Mouse (Mus musculus): ENCODE results near the gene Pttg1.

The Pttg1 gene

DNA sequence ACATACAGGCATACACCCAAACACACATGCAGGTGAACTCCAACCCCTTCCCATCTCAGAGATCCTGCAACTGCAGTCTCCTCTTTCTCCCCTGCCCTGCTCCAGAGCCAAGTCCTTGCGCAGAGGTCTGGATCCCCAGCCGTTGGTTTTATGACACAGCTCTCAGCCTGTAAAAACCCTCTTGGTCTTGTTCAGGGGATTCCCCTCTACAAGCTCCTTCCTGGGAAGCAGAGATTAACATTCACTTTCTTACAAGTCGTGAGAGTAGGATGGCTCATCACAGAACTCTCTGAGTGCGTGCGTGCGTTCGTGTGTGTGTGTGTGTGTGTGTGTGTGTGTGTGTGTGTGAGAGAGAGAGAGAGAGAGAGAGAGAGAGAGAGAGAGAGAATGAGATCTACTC, 15.8 kb downstream of the Pttg1 start:
- no peak for DNase-seq (ENCODE audit: low read depth, low spot score)

- DNase-seq (ENCODE audit: low read depth, low spot score): no peak
Observed at GRCm38 (mm10) chr11:43408888-43409287, 17.2 kb downstream of the Pttg1 start.

DNA sequence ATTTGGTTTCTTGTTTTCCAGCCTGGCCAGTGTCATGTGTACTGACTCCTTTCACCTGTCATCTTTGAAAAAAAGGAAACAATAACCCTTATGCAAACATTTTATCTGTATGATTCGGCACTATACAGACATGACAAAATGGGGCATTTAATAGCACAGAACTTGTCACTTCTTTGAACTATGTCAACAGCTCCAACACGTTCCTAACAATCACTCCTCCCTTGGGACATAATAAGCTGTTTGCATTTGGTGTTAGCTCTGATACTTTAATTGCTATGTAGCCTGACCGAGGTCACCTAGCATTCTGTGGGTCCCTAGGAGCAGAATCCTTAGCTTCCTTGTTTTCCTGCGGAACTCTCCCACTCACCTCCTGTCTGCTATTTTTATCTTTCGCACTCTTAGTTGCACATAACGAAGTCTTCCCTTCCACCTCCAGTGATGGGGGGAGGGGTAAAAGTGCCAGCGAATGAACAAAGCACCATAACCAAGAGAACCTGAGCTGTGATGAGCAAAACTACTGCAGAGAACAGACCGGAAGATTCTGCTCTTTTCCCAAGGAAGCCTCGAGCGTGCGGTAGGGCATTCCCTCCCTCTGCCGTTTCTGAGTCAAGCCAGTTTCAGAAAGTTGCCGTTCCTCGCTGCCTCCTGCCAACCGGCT, 21.8 kb downstream of the Pttg1 start:
- DNase-seq (ENCODE audit: low read depth, low spot score): no peak

DNA sequence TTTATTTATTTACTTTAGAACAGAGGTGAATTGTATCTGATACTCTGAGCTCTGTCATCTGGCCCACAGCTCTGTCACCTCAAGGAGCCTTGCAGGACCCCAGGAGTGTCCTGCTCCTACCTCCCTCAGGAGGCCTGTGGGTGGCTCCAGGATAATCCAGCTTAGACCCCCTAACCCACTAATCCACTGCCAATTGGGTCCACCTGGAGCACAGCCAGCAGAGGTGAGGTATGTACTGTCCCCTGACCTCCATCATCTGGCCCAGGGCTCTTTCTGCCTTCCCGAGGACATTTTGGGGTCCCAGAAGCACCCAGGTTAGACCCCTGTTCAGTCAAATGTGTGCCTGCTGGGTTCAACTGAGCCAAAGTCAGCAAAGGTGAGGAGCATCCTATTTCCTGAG, 25.9 kb downstream of the Pttg1 start:
- no peak for DNase-seq (ENCODE audit: low read depth, low spot score)

- DNase-seq (ENCODE audit: low read depth, low spot score): no peak
Observed at GRCm38 (mm10) chr11:43399297-43399696, 26.8 kb downstream of the Pttg1 start.

- DNase-seq (ENCODE audit: low read depth, low spot score): no peak
Observed at GRCm38 (mm10) chr11:43396672-43397071, 29.4 kb downstream of the Pttg1 start.

DNA sequence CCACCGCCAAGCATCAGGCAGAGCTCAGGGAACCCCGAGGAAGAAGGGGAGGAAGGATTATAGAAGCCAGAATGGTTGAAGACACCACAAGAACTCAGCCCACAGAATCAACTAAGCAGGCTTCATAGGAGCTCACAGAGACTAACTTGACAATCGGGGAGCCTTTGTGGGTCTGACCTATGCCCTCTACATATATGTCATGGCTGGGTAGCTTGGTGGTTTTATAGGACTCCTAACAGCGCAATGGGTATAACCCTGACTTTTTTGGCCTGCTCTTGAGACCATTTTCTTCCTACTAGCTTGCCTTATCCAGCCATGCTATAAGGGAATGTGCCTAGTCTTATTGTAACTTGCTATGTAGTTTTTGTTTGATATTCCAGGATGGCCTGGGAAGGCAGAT, 29.8 kb downstream of the Pttg1 start:
- no peak for DNase-seq (ENCODE audit: low read depth, low spot score)

DNA sequence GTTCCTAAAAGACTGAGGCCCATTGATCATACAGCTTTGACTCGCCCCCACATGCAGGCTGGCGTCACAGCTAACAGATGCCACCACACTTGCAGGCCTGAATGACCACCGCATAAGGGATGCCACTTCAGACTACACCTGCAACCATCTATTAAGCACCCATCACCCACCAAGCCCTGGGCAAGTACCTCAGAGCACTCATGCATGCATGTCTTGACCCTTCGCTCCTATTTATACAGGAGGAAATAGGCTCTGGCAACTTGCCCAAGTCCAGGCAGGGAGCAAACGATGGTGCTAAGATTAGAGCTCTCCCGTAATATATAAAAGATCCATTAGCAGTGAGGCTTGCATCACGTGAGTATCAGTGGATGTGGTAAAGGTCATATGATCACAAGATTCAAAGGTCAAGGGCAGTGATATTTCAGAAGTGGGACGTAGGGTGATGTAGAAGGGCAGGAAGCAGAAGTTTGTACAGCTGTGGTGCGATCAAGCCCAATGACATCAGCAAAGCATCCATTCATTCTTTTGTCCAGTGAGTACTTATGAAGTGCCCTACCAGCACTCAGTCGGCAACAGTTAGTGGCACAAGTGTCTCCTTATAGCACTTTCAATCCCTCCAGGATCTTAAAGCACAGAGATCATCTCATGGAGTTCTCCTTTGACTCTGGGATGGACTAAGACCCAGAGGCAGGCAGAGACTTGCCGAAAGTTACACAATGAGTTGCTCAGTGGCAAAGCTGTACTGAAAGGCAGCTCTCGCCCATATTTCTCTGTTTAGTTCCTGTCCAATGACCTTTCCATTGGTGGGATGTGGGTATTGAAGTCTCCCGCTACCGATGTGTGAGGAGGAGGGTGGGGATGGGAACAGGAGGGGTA, 30.7 kb downstream of the Pttg1 start:
- DNase-seq (ENCODE audit: low read depth, low spot score): no peak

GRCm38 (mm10) chr11:43393325-43393724, 32.7 kb downstream of the Pttg1 start:
- DNase-seq (ENCODE audit: low read depth, low spot score): no peak

DNA sequence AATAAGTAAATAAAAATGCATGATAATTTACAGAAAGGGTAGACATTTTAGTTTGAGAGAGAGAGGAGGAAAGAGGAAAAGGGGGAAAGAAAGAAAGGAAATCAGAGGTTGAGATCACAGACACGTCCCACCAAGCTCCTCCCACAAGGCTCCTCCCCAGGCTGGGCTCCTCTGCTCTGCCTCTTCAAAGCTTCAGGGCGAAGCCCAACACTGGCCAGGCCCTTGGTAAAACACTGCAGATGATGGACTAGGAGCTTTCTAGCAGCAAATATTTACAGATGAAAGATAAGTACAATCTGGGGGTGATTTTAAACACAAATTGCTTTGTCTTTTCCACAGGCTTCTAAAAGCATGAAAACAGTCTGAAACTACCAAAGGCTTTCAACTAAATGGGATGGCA, 33.3 kb downstream of the Pttg1 start:
- DNase-seq (ENCODE audit: low read depth, low spot score): no peak

- no peak for DNase-seq (ENCODE audit: low read depth, low spot score)
Observed at GRCm38 (mm10) chr11:43389118-43389517, 36.9 kb downstream of the Pttg1 start.

DNA sequence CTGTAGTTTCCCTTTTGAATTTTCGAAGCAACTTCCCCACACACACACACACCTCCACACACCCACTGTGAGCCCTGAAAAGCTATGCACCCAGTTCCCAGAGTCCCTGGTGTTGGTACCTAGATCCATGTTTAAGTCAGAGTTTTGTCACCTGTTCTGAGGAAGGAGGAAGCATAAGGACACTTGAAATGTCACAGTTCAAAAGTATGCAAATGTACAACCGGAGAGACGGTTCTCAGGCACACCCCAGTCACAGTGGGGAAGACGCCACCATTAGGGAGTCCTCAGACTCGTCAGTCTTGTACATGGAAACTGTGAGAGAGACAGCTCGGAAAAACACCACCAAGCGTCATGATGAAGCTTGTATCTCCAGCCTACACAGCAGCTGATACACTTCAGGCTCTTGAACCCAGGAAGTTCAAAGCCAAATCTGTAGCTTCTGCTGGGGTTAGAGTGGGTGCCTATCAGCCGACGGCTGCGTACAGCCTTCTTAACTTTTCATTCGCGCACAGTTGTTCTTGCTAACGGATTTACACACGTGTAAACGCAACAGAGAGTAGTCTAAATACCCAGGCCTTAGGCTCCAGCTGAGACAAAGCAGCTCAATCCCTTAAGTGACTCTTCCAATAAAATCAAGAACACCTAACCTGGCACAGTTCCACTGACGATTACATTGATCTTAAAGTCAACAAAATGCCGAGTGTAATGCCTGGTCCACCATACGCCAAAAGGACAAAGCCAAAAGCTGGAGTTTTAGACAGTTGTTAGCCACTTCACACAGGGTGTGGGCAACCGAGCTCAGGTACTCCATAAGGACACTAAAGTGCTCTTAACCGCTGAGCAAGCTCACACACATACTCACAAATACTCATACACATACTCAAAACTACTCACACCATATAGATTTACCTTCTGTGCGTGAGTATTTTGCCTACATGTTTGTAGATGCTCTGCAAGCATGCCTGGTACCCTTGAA, 37.6 kb downstream of the Pttg1 start:
- DNase-seq (ENCODE audit: low read depth, low spot score): no peak

GRCm38 (mm10) chr11:43387004-43387880, 38.8 kb downstream of the Pttg1 start:
- DNase-seq (ENCODE audit: low read depth, low spot score): no peak

GRCm38 (mm10) chr11:43385716-43386115, 40.3 kb downstream of the Pttg1 start:
- no peak for DNase-seq (ENCODE audit: low read depth, low spot score)

DNA sequence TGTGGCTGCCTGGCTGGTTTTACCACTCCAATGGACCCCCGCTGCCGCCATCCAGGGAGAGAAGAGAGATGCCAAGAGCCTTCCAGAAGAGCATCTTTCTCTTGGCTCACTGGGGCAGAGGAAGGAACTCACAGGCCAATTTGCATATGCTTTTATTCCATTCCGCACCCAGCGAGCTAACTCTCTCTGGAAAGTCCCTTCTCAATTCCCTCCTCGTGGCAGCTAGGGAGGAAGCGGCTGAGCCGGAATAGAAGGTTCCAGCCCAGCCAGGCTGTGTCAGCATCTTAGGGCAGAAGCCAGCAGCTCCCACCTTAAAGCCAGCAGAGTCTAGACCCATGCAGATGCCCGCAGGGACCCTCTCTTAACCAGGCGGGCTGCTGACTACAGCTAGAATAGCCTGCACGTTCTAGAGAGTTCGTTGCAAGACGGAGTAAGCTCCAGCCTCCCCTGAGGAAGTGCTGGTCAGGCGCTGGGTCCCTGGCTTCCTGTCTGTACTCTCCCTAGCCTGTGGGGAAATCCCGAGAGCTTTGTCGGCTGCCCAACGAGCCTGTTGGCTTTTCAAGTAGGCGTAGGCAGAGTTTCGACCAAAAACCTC, 40.9 kb downstream of the Pttg1 start:
- DNase-seq (ENCODE audit: low read depth, low spot score): no peak

DNA sequence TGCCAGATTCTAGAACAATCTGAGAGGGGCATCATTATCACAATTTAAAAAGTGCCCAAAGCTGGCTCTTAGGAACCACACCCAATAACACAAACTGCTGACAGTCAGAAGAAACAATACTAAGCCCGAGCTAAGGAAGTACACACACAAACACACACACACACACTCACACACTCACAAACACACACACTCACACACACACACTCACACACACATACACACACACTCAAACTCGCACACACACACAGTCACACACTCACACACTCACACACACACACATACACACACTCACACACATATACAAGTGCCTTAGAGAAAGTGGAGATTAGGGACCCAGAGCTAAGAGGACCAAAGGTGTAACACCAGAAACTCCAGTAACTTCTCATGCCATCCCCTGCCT, 42.5 kb downstream of the Pttg1 start:
- DNase-seq (ENCODE audit: low read depth, low spot score): no peak

DNA sequence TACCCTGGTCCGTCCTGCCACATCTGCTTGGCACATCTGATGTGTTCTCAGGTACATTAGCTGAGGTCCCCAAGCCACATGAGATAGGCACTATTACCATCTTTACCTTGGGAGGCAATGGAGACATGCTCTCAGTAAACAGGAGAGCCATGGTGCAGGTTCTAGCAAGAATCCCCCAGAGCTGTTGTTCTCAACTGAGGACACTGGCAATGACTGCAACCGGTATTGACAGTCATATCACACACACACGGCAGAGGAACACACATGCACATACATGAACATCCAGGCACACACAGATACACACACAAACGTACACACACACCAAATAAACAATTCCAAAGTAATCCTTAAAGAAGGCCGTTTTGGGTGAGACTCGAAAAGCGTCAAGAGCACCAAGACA, 45.1 kb downstream of the Pttg1 start:
- DNase-seq (ENCODE audit: low read depth, low spot score): no peak

DNA sequence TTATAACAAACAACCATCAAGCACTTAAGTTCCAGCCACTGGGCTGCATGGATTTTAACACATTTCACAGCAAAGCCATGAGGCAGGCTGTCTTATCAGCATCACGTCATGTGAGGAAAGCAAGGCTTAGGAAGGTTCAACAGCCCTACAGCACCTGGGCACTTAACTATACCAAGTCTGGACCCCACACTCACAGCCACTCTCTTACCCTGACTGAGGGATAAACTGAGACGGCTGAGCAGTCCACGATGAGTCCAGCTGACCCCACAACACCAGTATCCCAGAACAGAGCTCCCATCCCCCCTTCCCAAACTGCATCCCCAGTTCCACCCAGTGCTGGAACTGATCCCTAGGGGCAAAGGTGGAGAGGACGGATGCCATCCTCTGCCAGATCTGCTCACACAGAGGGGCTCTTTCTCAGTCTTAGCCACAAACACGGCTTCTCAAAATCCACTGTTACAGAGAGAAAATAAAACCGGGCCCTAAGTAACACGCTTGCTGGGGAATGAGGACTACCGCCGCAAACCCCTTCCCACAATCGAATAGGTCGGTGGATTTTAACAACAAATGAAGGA, 46.1 kb downstream of the Pttg1 start:
- no peak for DNase-seq (ENCODE audit: low read depth, low spot score)

DNA sequence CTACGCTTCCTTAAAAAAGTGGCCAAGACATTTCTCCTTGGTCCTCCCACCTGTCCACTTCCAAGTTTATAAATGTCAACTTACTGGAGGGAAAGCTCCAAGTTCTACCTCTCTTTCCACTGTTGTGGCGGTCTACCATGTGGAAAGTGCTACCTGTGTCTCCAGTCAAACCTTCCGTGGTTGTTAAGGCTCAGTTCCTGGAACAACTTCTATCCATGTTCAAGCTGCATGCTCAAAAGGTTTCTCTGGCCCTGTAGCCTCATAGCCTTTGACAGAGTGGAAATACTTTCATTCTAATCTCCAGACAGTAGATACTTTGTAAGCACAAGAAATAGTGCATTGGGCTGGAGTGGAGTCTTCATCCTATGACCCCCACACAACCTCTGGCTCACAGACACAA, 46.6 kb downstream of the Pttg1 start:
- DNase-seq (ENCODE audit: low read depth, low spot score): no peak

Measured in retina, postnatal 7 days (tissue).